Mouse (Mus musculus) CH12.LX (cell line): ENCODE results near the gene Cobl.

Source experiments
- BHLHE40 ChIP-seq: IDR thresholded peaks from 2 replicates; pipeline ENCODE4 v1.6.1; 2011; ENCODE audit warnings: mild to moderate bottlenecking, low read depth, low read length, improper control_type of control experiment
- CHD2 ChIP-seq: IDR thresholded peaks from 2 replicates; pipeline ENCODE4 v1.6.1; 2011; ENCODE audit warnings: low read length, improper control_type of control experiment
- CTCF ChIP-seq, 2 experiments: IDR thresholded peaks in 1 of 2; conservative IDR thresholded peaks in 1 of 2; 2 replicates each; pipeline ENCODE4 v1.5.1; 2011 to 2012; ENCODE audit warnings: low read depth in 2 of 2, low read length in 2 of 2, improper control_type of control experiment in 1 of 2, inconsistent platforms in 1 of 2, mild to moderate bottlenecking in 1 of 2, moderate library complexity in 1 of 2
- EP300 ChIP-seq: IDR thresholded peaks from 2 replicates; pipeline ENCODE4 v1.6.1; 2011; ENCODE audit warnings: low read length, improper control_type of control experiment
- MEF2A ChIP-seq: IDR thresholded peaks from 2 replicates; pipeline ENCODE4 v1.6.1; 2014; ENCODE audit warnings: low read depth, mild to moderate bottlenecking, inconsistent platforms, low read length, improper control_type of control experiment, borderline replicate concordance
- MYC ChIP-seq: IDR thresholded peaks from 2 replicates; pipeline ENCODE4 v1.6.1; 2011; ENCODE audit warnings: low read depth, mild to moderate bottlenecking, improper control_type of control experiment, low read length
- POLR2A ChIP-seq: IDR thresholded peaks from 2 replicates; pipeline ENCODE4 v1.6.1; 2011; ENCODE audit warnings: low read depth, mild to moderate bottlenecking, improper control_type of control experiment, low read length
- POLR2AphosphoS2 ChIP-seq: IDR thresholded peaks from 2 replicates; pipeline ENCODE4 v1.6.1; 2011; ENCODE audit warnings: low read depth, low read length, improper control_type of control experiment
- RAD21 ChIP-seq: IDR thresholded peaks from 2 replicates; pipeline ENCODE4 v1.6.1; 2011; ENCODE audit warnings: low read depth, mild to moderate bottlenecking, low read length, improper control_type of control experiment, moderate library complexity
- ZKSCAN1 ChIP-seq: IDR thresholded peaks from 2 replicates; pipeline ENCODE4 v1.6.1; 2012; ENCODE audit warnings: low read depth, inconsistent platforms, low read length, improper control_type of control experiment, borderline replicate concordance

GRCm38 (mm10) chr11:12311419-12311818 lies 153.3 kb downstream of the Cobl start:
- TF ChIP-seq EP300, result no peak
- no peak for TF ChIP-seq ZKSCAN1
- TF ChIP-seq CTCF (conservative IDR thresholded peaks at IDR 0.05 in 1 of 2, IDR thresholded peaks at IDR 0.05 in 1 of 2; ENCODE audit: low read depth in 2 of 2, low read length in 2 of 2), result no peak
- TF ChIP-seq RAD21, result no peak
- TF ChIP-seq MEF2A, result no peak
- no peak for TF ChIP-seq POLR2A
- TF ChIP-seq MYC, result no peak
- no peak for TF ChIP-seq BHLHE40
- no peak for TF ChIP-seq CHD2
- no peak for TF ChIP-seq POLR2AphosphoS2
